Mouse (Mus musculus): ENCODE results near the gene Tex26. TPM values are rescaled to one million over a fixed set of nuclear protein-coding genes. Genes with fewer than 3 reads are reported as not detected.

The Tex26 gene
- polyA plus RNA-seq, 1 experiment from 2014 or later, result 1.7 TPM

Other genes with a start within 250 kb of the Tex26 start
- 4.5 and 4.7 TPM in 2 replicates for gene Alox5ap, start 174.9 kb upstream of the Tex26 start, polyA plus RNA-seq (2014; fragmentation: Nextera tagmentation; extraction: Ambion mirVana)
- 1.0 and 1.4 TPM in 2 replicates for gene Medag, start 27.9 kb upstream of the Tex26 start, polyA plus RNA-seq (2014; fragmentation: Nextera tagmentation; extraction: Ambion mirVana)
- 0.24 and 0.73 TPM in 2 replicates for gene Wdr95, start 89.0 kb downstream of the Tex26 start, polyA plus RNA-seq (2014; fragmentation: Nextera tagmentation; extraction: Ambion mirVana)
- 144 TPM in 2 replicates for gene Hsph1, start 196.7 kb downstream of the Tex26 start, polyA plus RNA-seq (2014; fragmentation: Nextera tagmentation; extraction: Ambion mirVana)
- gene B3glct, start 238.6 kb downstream of the Tex26 start, polyA plus RNA-seq (2014; fragmentation: Nextera tagmentation; extraction: Ambion mirVana), result 17.1 and 20.1 TPM in 2 replicates